Mouse (Mus musculus) liver, adult 2 months (tissue): ENCODE data around the gene Eps8. TPM values are rescaled to one million over a fixed set of nuclear protein-coding genes. Genes with fewer than 3 reads are reported as not detected.
"Not testable (repeated sequence)": the region's sequence is repeated elsewhere in the genome, so short reads cannot be mapped to it uniquely, and the experiment has no call there.

Source experiments
- DNase-seq: peaks from one replicate; pipeline ENCODE4 v3.0.0-alpha.2; 2011; ENCODE audit warnings: low read depth, low spot score; ENCODE audit errors: extremely low read depth
- H3K27ac ChIP-seq: fragments of 200-500 bp; replicated peaks from 2 replicates; pipeline ENCODE4 v1.5.1; 2012; ENCODE audit warnings: low read depth, mild to moderate bottlenecking, control low read depth, inconsistent platforms, low read length; ENCODE audit not compliant: insufficient read depth
- H3K27me3 ChIP-seq: fragments of 200-500 bp; 2 replicates; pipeline ENCODE4 v1.6.1; 2012; ENCODE audit warnings: mild to moderate bottlenecking, moderate library complexity, low read length, inconsistent platforms; ENCODE audit not compliant: control insufficient read depth, insufficient read depth
- H3K36me3 ChIP-seq: fragments of 200-500 bp; 2 replicates; pipeline ENCODE4 v1.6.1; 2012; ENCODE audit warnings: low read length, inconsistent platforms; ENCODE audit not compliant: control insufficient read depth, insufficient read depth
- H3K4me1 ChIP-seq: fragments of 200-500 bp; 2 replicates; pipeline ENCODE4 v1.6.1; 2011; ENCODE audit warnings: low read length; ENCODE audit not compliant: control insufficient read depth, insufficient read depth
- H3K4me3 ChIP-seq: fragments of 200-500 bp; 2 replicates; pipeline ENCODE4 v1.5.1; 2011; ENCODE audit warnings: low read depth, mild to moderate bottlenecking, control low read depth, low read length, moderate library complexity; ENCODE audit not compliant: insufficient read depth
- H3K79me2 ChIP-seq: fragments of 200-500 bp; 2 replicates; pipeline ENCODE4 v1.6.1; 2012; ENCODE audit warnings: inconsistent platforms, mild to moderate bottlenecking, low read length, moderate library complexity; ENCODE audit not compliant: control insufficient read depth, insufficient read depth
- H3K9ac ChIP-seq: fragments of 200-500 bp; 2 replicates; pipeline ENCODE4 v1.6.1; 2012; ENCODE audit warnings: low read depth, mild to moderate bottlenecking, control low read depth, inconsistent platforms, low read length
- CTCF ChIP-seq: fragments of 200-500 bp; IDR thresholded peaks from 2 replicates; pipeline ENCODE4 v1.5.1; 2011; ENCODE audit warnings: low read depth, low read length, control low read depth
- POLR2A ChIP-seq: fragments of 200-500 bp; IDR thresholded peaks from 2 replicates; pipeline ENCODE4 v1.6.1; 2011; ENCODE audit warnings: low read length, control low read depth; ENCODE audit not compliant: insufficient read depth; ENCODE audit errors: extremely low read depth
- WGBS: fragments of 180-500 bp; shearing (Covaris S2); methylation state at CpG from one replicate; pipeline ENCODE4 v1.1.7; 2018; 5-methylcytosine and 5-hydroxymethylcytosine counted together
- polyA plus RNA-seq: library from polyadenylated mRNA; depleted of rRNA; stranded (reverse); fragments of >200 nt; gene quantifications from 2 replicates; pipeline ENCODE4 v1.2.3, GENCODE M21; 2012
- total RNA-seq: library from RNA; depleted of rRNA; stranded (reverse); fragments of >200 nt; gene quantifications from 2 replicates; pipeline ENCODE4 v1.2.3, GENCODE M21; 2014

Gene Eps8
- total and polyA plus RNA-seq, 2 experiments: 0.89 to 2.2 TPM

DNA sequence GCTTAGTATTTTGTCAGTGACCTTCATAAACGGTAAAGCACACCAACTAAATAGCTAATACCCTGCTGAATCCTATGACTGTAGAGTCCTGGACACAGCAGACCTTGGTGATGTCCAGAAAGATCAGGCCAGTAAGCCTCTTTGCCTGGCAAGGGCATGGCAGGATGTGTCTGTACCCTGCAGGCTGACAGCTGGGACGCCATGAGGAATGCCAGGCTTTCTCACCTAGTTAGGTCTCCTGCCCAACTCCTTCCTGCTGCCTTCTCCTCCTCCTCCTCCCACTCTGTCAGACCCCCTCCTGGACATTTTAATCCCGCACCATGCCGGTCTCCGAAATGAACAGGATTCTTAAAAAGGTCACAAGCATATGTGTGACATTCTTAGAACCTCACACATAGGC lies 190.9 kb downstream of the Eps8 start:
- H3K9ac ChIP-seq: no peak overlapping the region
- WGBS: 93% methylated on average over 5 of the region's 5 CpGs
- no peaks in the 10 kb centered on the region for H3K36me3 ChIP-seq
- DNase-seq: no peak
- no peaks in the 10 kb centered on the region for H3K79me2 ChIP-seq
- no peak overlapping the region for H3K27ac ChIP-seq
- peaks cover 11% of the 10 kb centered on the region for H3K4me1 ChIP-seq
- H3K27me3 ChIP-seq: no peaks in the 10 kb centered on the region
- H3K4me3 ChIP-seq: no peak overlapping the region
- TF ChIP-seq POLR2A (no peak), CTCF (no peak)

GRCm38 (mm10) chr6:137458136-137458535 lies 196.5 kb downstream of the Eps8 start:
- DNase-seq: no peak
- no peaks in the 10 kb centered on the region for H3K36me3 ChIP-seq
- H3K79me2 ChIP-seq: no peaks in the 10 kb centered on the region
- TF ChIP-seq POLR2A: no peak
- no peak for TF ChIP-seq CTCF
- H3K4me3 ChIP-seq: no peak overlapping the region
- H3K27me3 ChIP-seq: no peaks in the 10 kb centered on the region
- 52% methylated on average over 7 of the region's 7 CpGs for WGBS
- no peak overlapping the region for H3K27ac ChIP-seq
- H3K4me1 ChIP-seq: no peaks in the 10 kb centered on the region
- H3K9ac ChIP-seq: no peak overlapping the region

DNA sequence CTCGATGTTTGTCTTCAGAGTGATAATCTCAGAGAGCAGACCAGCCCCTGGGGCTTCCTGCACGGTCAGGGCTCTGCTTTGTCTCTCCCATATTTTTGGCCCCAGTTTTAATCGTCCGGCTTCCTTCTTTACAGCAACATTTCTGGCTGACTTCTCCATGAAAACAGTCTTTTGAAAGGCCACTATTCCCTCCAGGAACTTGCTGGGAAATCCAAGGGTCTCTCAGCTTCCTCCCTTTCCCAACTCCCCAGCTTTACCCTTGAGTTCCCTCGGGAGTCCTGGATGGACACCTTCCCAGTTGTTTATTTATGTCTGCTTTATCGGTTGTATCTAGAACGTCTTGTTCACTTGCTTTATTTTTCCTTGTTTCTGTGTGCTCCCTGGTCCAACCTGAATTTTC lies 197.5 kb downstream of the Eps8 start:
- Histone ChIP-seq H3K9ac (no peak overlapping the region), H3K36me3 (no peaks in the 10 kb centered on the region), H3K79me2 (no peaks in the 10 kb centered on the region), H3K27ac (no peak overlapping the region), H3K4me1 (no peaks in the 10 kb centered on the region), H3K27me3 (no peaks in the 10 kb centered on the region), H3K4me3 (no peak overlapping the region)
- no peak for DNase-seq
- WGBS: 29% methylated on average over 7 of the region's 7 CpGs
- TF ChIP-seq POLR2A (no peak), CTCF (no peak)

GRCm38 (mm10) chr6:137456064-137456463 lies 198.6 kb downstream of the Eps8 start:
- Histone ChIP-seq H3K79me2 (no peaks in the 10 kb centered on the region), H3K9ac (no peak overlapping the region), H3K4me1 (no peaks in the 10 kb centered on the region), H3K27me3 (no peaks in the 10 kb centered on the region), H3K4me3 (no peak overlapping the region), H3K27ac (no peak overlapping the region), H3K36me3 (no peaks in the 10 kb centered on the region)
- WGBS: 55% methylated on average over 7 of the region's 7 CpGs
- no peak for TF ChIP-seq POLR2A
- TF ChIP-seq CTCF: no peak
- no peak for DNase-seq

GRCm38 (mm10) chr6:137455537-137456041 lies 199.1 kb downstream of the Eps8 start:
- Histone ChIP-seq H3K27me3 (no peaks in the 10 kb centered on the region), H3K27ac (no peak overlapping the region), H3K9ac (no peak overlapping the region), H3K4me3 (no peak overlapping the region), H3K4me1 (no peaks in the 10 kb centered on the region), H3K79me2 (no peaks in the 10 kb centered on the region), H3K36me3 (no peaks in the 10 kb centered on the region)
- WGBS: 15% methylated on average over 10 of the region's 10 CpGs
- TF ChIP-seq CTCF (peak; percentile 71), POLR2A (no peak)
- peak; percentile 47 for DNase-seq

DNA sequence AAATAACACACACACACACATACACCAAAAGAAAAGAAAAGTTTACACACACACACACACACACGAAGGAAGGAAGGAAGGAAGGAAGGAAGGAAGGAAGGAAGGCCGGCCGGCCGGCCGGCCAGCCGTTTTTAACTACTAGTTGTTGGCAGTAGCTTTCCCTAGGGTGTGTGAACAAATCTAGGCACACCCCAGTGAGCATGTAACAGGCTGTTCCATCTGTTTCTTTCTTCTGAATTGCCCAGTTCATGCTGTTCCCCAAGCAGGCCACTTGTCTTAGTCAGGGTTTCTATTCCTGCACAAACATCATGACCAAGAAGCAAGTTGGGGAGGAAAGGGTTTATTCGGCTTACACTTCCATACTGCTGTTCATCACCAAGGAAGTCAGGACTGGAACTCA lies 208.6 kb downstream of the Eps8 start:
- H3K36me3 ChIP-seq, H3K27ac ChIP-seq, H3K27me3 ChIP-seq, H3K4me1 ChIP-seq, H3K9ac ChIP-seq, DNase-seq, H3K79me2 ChIP-seq, H3K4me3 ChIP-seq: not testable (repeated sequence)
- WGBS: 69% methylated on average over 7 of the region's 7 CpGs
